Mouse (Mus musculus): ENCODE data around the gene Phldb2. TPM values are rescaled to one million over a fixed set of nuclear protein-coding genes. Genes with fewer than 3 reads are reported as not detected.

The Phldb2 gene
- polyA plus RNA-seq, 1 experiment, result 33.0 TPM

- peaks cover 14% of the 10 kb centered on the region for H3K36me3 ChIP-seq (ENCODE audit: control insufficient read depth, insufficient read depth)
- no peak overlapping the region for H3ac ChIP-seq (ENCODE audit: control insufficient read depth, insufficient read length, low read depth)
- TF ChIP-seq CTCF (IDR thresholded peaks at IDR 0.05; ENCODE audit: control insufficient read depth, insufficient read depth, insufficient read length) (no peak), CEBPB (IDR thresholded peaks at IDR 0.05; ENCODE audit: low read depth) (no peak), MYOG (IDR thresholded peaks at IDR 0.05; ENCODE audit: control insufficient read depth, extremely low read depth, insufficient read length) (no peak)
- H3K27me3 ChIP-seq (ENCODE audit: control insufficient read depth, insufficient read depth, insufficient read length), result no peaks in the 10 kb centered on the region
- H3K4me3 ChIP-seq (ENCODE audit: insufficient read depth, poor library complexity, severe bottlenecking), result no peak overlapping the region
- peaks cover 85% of the 10 kb centered on the region for H3K79me2 ChIP-seq (ENCODE audit: control insufficient read depth, insufficient read depth)
- peaks cover 64% of the 10 kb centered on the region for H3K79me3 ChIP-seq (ENCODE audit: low read depth)
Observed at GRCm38 (mm10) chr16:45832061-45832746, 121.2 kb downstream of the Phldb2 start.

GRCm38 (mm10) chr16:45831094-45831872, 122.1 kb downstream of the Phldb2 start:
- Histone ChIP-seq H3K4me3 (ENCODE audit: insufficient read depth, poor library complexity, severe bottlenecking) (no peak overlapping the region), H3K27me3 (ENCODE audit: control insufficient read depth, insufficient read depth, insufficient read length) (no peaks in the 10 kb centered on the region), H3ac (ENCODE audit: control insufficient read depth, insufficient read length, low read depth) (no peak overlapping the region), H3K79me3 (ENCODE audit: low read depth) (peaks cover 60% of the 10 kb centered on the region), H3K36me3 (ENCODE audit: control insufficient read depth, insufficient read depth) (peaks cover 17% of the 10 kb centered on the region), H3K79me2 (ENCODE audit: control insufficient read depth, insufficient read depth) (peaks cover 85% of the 10 kb centered on the region)
- TF ChIP-seq MYOD1 (IDR thresholded peaks at IDR 0.05; ENCODE audit: control insufficient read depth, insufficient read length, low read depth) (no peak), FOSL1 (IDR thresholded peaks at IDR 0.05; ENCODE audit: insufficient read depth, low read length, poor library complexity, severe bottlenecking) (no peak), CEBPB (IDR thresholded peaks at IDR 0.05; ENCODE audit: low read depth) (no peak), CTCF (IDR thresholded peaks at IDR 0.05; ENCODE audit: control insufficient read depth, insufficient read depth, insufficient read length) (no peak), MAX (IDR thresholded peaks at IDR 0.05) (no peak), USF1 (IDR thresholded peaks at IDR 0.05; ENCODE audit: low read depth) (no peak), MYOG (IDR thresholded peaks at IDR 0.05; ENCODE audit: control insufficient read depth, extremely low read depth, insufficient read length) (no peak)

GRCm38 (mm10) chr16:45830096-45830866, 123.1 kb downstream of the Phldb2 start:
- H3ac ChIP-seq (ENCODE audit: control insufficient read depth, insufficient read length, low read depth), result no peak overlapping the region
- TF ChIP-seq MYOG (IDR thresholded peaks at IDR 0.05; ENCODE audit: control insufficient read depth, extremely low read depth, insufficient read length) (no peak), MYOD1 (IDR thresholded peaks at IDR 0.05; ENCODE audit: control insufficient read depth, insufficient read length, low read depth) (no peak), MAX (IDR thresholded peaks at IDR 0.05) (no peak), CTCF (IDR thresholded peaks at IDR 0.05; ENCODE audit: control insufficient read depth, insufficient read depth, insufficient read length) (no peak), FOSL1 (IDR thresholded peaks at IDR 0.05; ENCODE audit: insufficient read depth, low read length, poor library complexity, severe bottlenecking) (no peak), CEBPB (IDR thresholded peaks at IDR 0.05; ENCODE audit: low read depth) (no peak), USF1 (IDR thresholded peaks at IDR 0.05; ENCODE audit: low read depth) (no peak)
- peaks cover 84% of the 10 kb centered on the region for H3K79me2 ChIP-seq (ENCODE audit: control insufficient read depth, insufficient read depth)
- no peak overlapping the region for H3K4me3 ChIP-seq (ENCODE audit: insufficient read depth, poor library complexity, severe bottlenecking)
- H3K27me3 ChIP-seq (ENCODE audit: control insufficient read depth, insufficient read depth, insufficient read length), result no peaks in the 10 kb centered on the region
- peaks cover 58% of the 10 kb centered on the region for H3K79me3 ChIP-seq (ENCODE audit: low read depth)
- H3K36me3 ChIP-seq (ENCODE audit: control insufficient read depth, insufficient read depth), result peaks cover 27% of the 10 kb centered on the region

DNA sequence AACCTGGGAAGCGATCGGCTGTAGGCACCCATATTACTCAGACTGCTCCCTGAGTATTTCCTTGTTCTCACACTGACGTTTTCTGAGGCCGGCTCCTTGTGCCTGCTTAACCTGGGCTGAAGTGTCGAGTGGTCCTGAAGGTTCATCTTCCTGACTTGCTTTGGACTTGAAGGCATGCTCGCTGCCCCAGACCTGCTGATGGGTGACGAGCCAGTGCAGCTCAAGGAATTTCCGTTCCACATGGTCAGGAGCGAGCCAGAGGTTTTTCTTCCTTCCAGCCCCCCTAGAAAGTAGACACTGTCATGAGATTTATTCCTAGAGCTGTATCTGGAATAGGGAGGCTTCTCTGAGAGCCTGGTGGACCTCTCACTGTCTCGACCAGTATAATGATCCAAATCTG, 128.1 kb downstream of the Phldb2 start:
- H3K27me3 ChIP-seq (ENCODE audit: control insufficient read depth, insufficient read depth, insufficient read length), result no peaks in the 10 kb centered on the region
- no peak for TF ChIP-seq CTCF (IDR thresholded peaks at IDR 0.05; ENCODE audit: control insufficient read depth, insufficient read depth, insufficient read length)
- no peak for TF ChIP-seq MYOD1 (IDR thresholded peaks at IDR 0.05; ENCODE audit: control insufficient read depth, insufficient read length, low read depth)
- no peak for TF ChIP-seq USF1 (IDR thresholded peaks at IDR 0.05; ENCODE audit: low read depth)
- TF ChIP-seq CEBPB (IDR thresholded peaks at IDR 0.05; ENCODE audit: low read depth), result no peak
- TF ChIP-seq MAX (IDR thresholded peaks at IDR 0.05), result no peak
- TF ChIP-seq MYOG (IDR thresholded peaks at IDR 0.05; ENCODE audit: control insufficient read depth, extremely low read depth, insufficient read length), result no peak
- no peak for TF ChIP-seq FOSL1 (IDR thresholded peaks at IDR 0.05; ENCODE audit: insufficient read depth, low read length, poor library complexity, severe bottlenecking)
- H3K79me3 ChIP-seq (ENCODE audit: low read depth), result peaks cover 38% of the 10 kb centered on the region
- peaks cover 78% of the 10 kb centered on the region for H3K79me2 ChIP-seq (ENCODE audit: control insufficient read depth, insufficient read depth)
- peaks cover 52% of the 10 kb centered on the region for H3K36me3 ChIP-seq (ENCODE audit: control insufficient read depth, insufficient read depth)
- no peak overlapping the region for H3K4me3 ChIP-seq (ENCODE audit: insufficient read depth, poor library complexity, severe bottlenecking)
- H3ac ChIP-seq (ENCODE audit: control insufficient read depth, insufficient read length, low read depth), result no peak overlapping the region

GRCm38 (mm10) chr16:45824025-45824424, 129.4 kb downstream of the Phldb2 start:
- H3K4me3 ChIP-seq (ENCODE audit: insufficient read depth, poor library complexity, severe bottlenecking), result no peak overlapping the region
- no peaks in the 10 kb centered on the region for H3K27me3 ChIP-seq (ENCODE audit: control insufficient read depth, insufficient read depth, insufficient read length)
- peaks cover 31% of the 10 kb centered on the region for H3K79me3 ChIP-seq (ENCODE audit: low read depth)
- peaks cover 73% of the 10 kb centered on the region for H3K79me2 ChIP-seq (ENCODE audit: control insufficient read depth, insufficient read depth)
- TF ChIP-seq CTCF (IDR thresholded peaks at IDR 0.05; ENCODE audit: control insufficient read depth, insufficient read depth, insufficient read length), result no peak
- no peak for TF ChIP-seq MYOG (IDR thresholded peaks at IDR 0.05; ENCODE audit: control insufficient read depth, extremely low read depth, insufficient read length)
- no peak for TF ChIP-seq USF1 (IDR thresholded peaks at IDR 0.05; ENCODE audit: low read depth)
- no peak for TF ChIP-seq MYOD1 (IDR thresholded peaks at IDR 0.05; ENCODE audit: control insufficient read depth, insufficient read length, low read depth)
- TF ChIP-seq FOSL1 (IDR thresholded peaks at IDR 0.05; ENCODE audit: insufficient read depth, low read length, poor library complexity, severe bottlenecking), result no peak
- TF ChIP-seq CEBPB (IDR thresholded peaks at IDR 0.05; ENCODE audit: low read depth), result no peak
- TF ChIP-seq MAX (IDR thresholded peaks at IDR 0.05), result no peak
- peaks cover 61% of the 10 kb centered on the region for H3K36me3 ChIP-seq (ENCODE audit: control insufficient read depth, insufficient read depth)
- H3ac ChIP-seq (ENCODE audit: control insufficient read depth, insufficient read length, low read depth), result no peak overlapping the region
